Mouse (Mus musculus) CH12.LX (cell line): ENCODE measurements around the gene Gm13128.
"Not testable (repeated sequence)": the region's sequence is repeated elsewhere in the genome, so short reads cannot be mapped to it uniquely, and the experiment has no call there.

ENCODE experiments used
- CTCF ChIP-seq, 2 experiments: IDR thresholded peaks in 1 of 2; conservative IDR thresholded peaks in 1 of 2; 2 replicates each; pipeline ENCODE4 v1.5.1; 2011 to 2012; ENCODE audit warnings: low read depth in 2 of 2, low read length in 2 of 2, improper control_type of control experiment in 1 of 2, inconsistent platforms in 1 of 2, mild to moderate bottlenecking in 1 of 2, moderate library complexity in 1 of 2
- EP300 ChIP-seq: IDR thresholded peaks from 2 replicates; pipeline ENCODE4 v1.6.1; 2011; ENCODE audit warnings: low read length, improper control_type of control experiment
- ETS1 ChIP-seq: conservative IDR thresholded peaks from 2 replicates; pipeline ENCODE4 v1.6.1; 2012; ENCODE audit warnings: low read depth, mild to moderate bottlenecking, inconsistent platforms, low read length, improper control_type of control experiment, moderate library complexity
- MAFK ChIP-seq: IDR thresholded peaks from 2 replicates; pipeline ENCODE4 v1.6.1; 2011; ENCODE audit warnings: low read length, improper control_type of control experiment; ENCODE audit not compliant: insufficient replicate concordance
- MAX ChIP-seq: IDR thresholded peaks from 2 replicates; pipeline ENCODE4 v1.6.1; 2011; ENCODE audit warnings: low read length, improper control_type of control experiment
- USF1 ChIP-seq: IDR thresholded peaks from 2 replicates; pipeline ENCODE4 v1.6.1; 2014; ENCODE audit warnings: low read depth, mild to moderate bottlenecking, inconsistent platforms, low read length, improper control_type of control experiment

DNA sequence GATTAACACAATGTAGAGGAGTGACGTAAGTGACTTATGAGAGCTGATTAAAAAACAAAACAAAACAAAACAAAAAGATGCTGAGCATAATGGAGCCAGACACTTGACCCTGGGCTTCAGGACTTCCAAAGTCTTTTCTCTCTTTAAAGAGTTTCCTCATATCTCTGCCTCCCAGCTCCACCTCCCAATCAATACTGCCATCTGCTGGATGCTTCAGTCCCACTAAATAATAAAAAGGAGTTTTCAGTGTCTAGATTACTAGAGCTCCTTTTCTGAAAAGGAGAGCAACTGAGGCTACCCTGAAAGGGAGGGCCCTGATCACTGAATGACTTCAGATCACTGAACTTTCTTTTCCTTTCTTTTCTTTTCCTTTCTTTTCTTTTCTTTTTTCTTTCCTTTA lies 30.6 kb upstream of the Gm13128 start:
- not testable (repeated sequence) for TF ChIP-seq ETS1; CTCF (conservative IDR thresholded peaks at IDR 0.05 in 1 of 2, IDR thresholded peaks at IDR 0.05 in 1 of 2; ENCODE audit: low read depth in 2 of 2, low read length in 2 of 2); EP300; MAFK; MAX; USF1
